Mouse (Mus musculus) liver, embryonic 13.5 days (tissue): ENCODE measurements around the gene Serbp1. TPM values are rescaled to one million over a fixed set of nuclear protein-coding genes. Genes with fewer than 3 reads are reported as not detected.
"Not testable (repeated sequence)": the region's sequence is repeated elsewhere in the genome, so short reads cannot be mapped to it uniquely, and the experiment has no call there.

Experiments used
- ATAC-seq: fragments of 200-750 bp; cut with Nextera tagmentation; 2 replicates; pipeline ENCODE4 v1.8.0; 2017; ENCODE audit warnings: low read depth, mild to moderate bottlenecking, moderate number of reproducible peaks, moderate library complexity
- DNase-seq: peaks from one replicate; pipeline ENCODE4 v3.0.0; 2022
- H3K27ac ChIP-seq: fragments of 300-500 bp; sonication (generic); 2 replicates; pipeline ENCODE4 v1.5.1; 2015; ENCODE audit warnings: moderate library complexity, mild to moderate bottlenecking, inconsistent platforms
- H3K27me3 ChIP-seq: fragments of 300-500 bp; sonication (generic); 2 replicates; pipeline ENCODE4 v1.6.1; 2015; ENCODE audit warnings: mild to moderate bottlenecking, inconsistent platforms
- H3K36me3 ChIP-seq: fragments of 300-500 bp; sonication (generic); 2 replicates; pipeline ENCODE4 v1.6.1; 2015; ENCODE audit warnings: mild to moderate bottlenecking, inconsistent platforms
- H3K4me1 ChIP-seq: fragments of 300-500 bp; sonication (generic); replicated peaks from 2 replicates; pipeline ENCODE4 v1.6.1; 2015; ENCODE audit warnings: inconsistent platforms
- H3K4me2 ChIP-seq: fragments of 300-500 bp; sonication (generic); 2 replicates; pipeline ENCODE4 v1.6.1; 2015; ENCODE audit warnings: inconsistent platforms, mild to moderate bottlenecking, moderate library complexity
- H3K4me3 ChIP-seq: fragments of 300-500 bp; sonication (generic); replicated peaks from 2 replicates; pipeline ENCODE4 v1.5.1; 2015; ENCODE audit warnings: mild to moderate bottlenecking, inconsistent platforms
- H3K9ac ChIP-seq: fragments of 300-500 bp; sonication (generic); 2 replicates; pipeline ENCODE4 v1.6.1; 2015; ENCODE audit warnings: mild to moderate bottlenecking, inconsistent platforms
- H3K9me3 ChIP-seq: fragments of 300-500 bp; sonication (generic); replicated peaks from 2 replicates; pipeline ENCODE4 v1.6.1; 2016; ENCODE audit warnings: inconsistent platforms
- WGBS: fragments of 180-500 bp; shearing (Covaris S2); methylation state at CpG from one replicate; pipeline ENCODE4 v1.1.7; 2015; ENCODE audit not compliant: insufficient replicate concordance; 5-methylcytosine and 5-hydroxymethylcytosine counted together
- polyA plus RNA-seq: library from polyadenylated mRNA; unstranded; fragments of >200 nt; fragmentation: Nextera tagmentation; extraction: Ambion mirVana; gene quantifications from 2 replicates; pipeline ENCODE4 v1.2.1, GENCODE M21; 2015

Serbp1 gene
- polyA plus RNA-seq, 1 experiment from 2014 or later = 397 TPM

- ATAC-seq = no peak
- H3K4me3 ChIP-seq = no peak overlapping the region
- H3K27me3 ChIP-seq = no peaks in the 10 kb centered on the region
- no peak overlapping the region for H3K27ac ChIP-seq
- no peak overlapping the region for H3K9ac ChIP-seq
- WGBS = 50% methylated on average over 1 of the region's 1 CpGs
- H3K36me3 ChIP-seq = no peaks in the 10 kb centered on the region
- no peaks in the 10 kb centered on the region for H3K4me1 ChIP-seq
- no peaks in the 10 kb centered on the region for H3K9me3 ChIP-seq
- no peak for DNase-seq
- H3K4me2 ChIP-seq = no peak overlapping the region
Observed at GRCm38 (mm10) chr6:67217846-67218245, 20.1 kb upstream of the Serbp1 start.

- Histone ChIP-seq H3K4me2 (no peak overlapping the region), H3K36me3 (no peaks in the 10 kb centered on the region), H3K9me3 (no peaks in the 10 kb centered on the region), H3K27me3 (no peaks in the 10 kb centered on the region), H3K4me3 (no peak overlapping the region), H3K4me1 (no peaks in the 10 kb centered on the region), H3K9ac (no peak overlapping the region), H3K27ac (no peak overlapping the region)
- ATAC-seq (no peak), DNase-seq (no peak)
Observed at GRCm38 (mm10) chr6:67218566-67218965, 19.4 kb upstream of the Serbp1 start.

GRCm38 (mm10) chr6:67219931-67220330, 18.0 kb upstream of the Serbp1 start:
- not testable (repeated sequence) for H3K9me3 ChIP-seq, H3K4me2 ChIP-seq, DNase-seq, H3K36me3 ChIP-seq, H3K4me1 ChIP-seq, H3K9ac ChIP-seq, H3K4me3 ChIP-seq, H3K27me3 ChIP-seq, ATAC-seq, H3K27ac ChIP-seq
- 76% methylated on average over 14 of the region's 14 CpGs for WGBS

- no peak overlapping the region for H3K27ac ChIP-seq
- H3K27me3 ChIP-seq = 0 out of 2 replicates have a peak, but pooled peaks cover 2% of the 10 kb centered on the region
- H3K9me3 ChIP-seq = no peaks in the 10 kb centered on the region
- H3K9ac ChIP-seq = no peak overlapping the region
- H3K4me1 ChIP-seq = no peaks in the 10 kb centered on the region
- no peak overlapping the region for H3K4me2 ChIP-seq
- DNase-seq = no peak
- ATAC-seq = no peak
- no peak overlapping the region for H3K4me3 ChIP-seq
- no peaks in the 10 kb centered on the region for H3K36me3 ChIP-seq
Observed at GRCm38 (mm10) chr6:67220731-67221130, 17.2 kb upstream of the Serbp1 start.

GRCm38 (mm10) chr6:67223082-67223481, 14.9 kb upstream of the Serbp1 start:
- Histone ChIP-seq H3K4me3 (no peak overlapping the region), H3K4me1 (no peaks in the 10 kb centered on the region), H3K27me3 (0 out of 2 replicates have a peak, but pooled peaks cover 4% of the 10 kb centered on the region), H3K4me2 (no peak overlapping the region), H3K9ac (no peak overlapping the region), H3K27ac (no peak overlapping the region), H3K9me3 (no peaks in the 10 kb centered on the region), H3K36me3 (no peaks in the 10 kb centered on the region)
- DNase-seq = no peak
- no peak for ATAC-seq
- WGBS = 55% methylated on average over 1 of the region's 1 CpGs

GRCm38 (mm10) chr6:67223499-67223898, 14.5 kb upstream of the Serbp1 start:
- no peak for ATAC-seq
- Histone ChIP-seq H3K4me1 (peaks cover 4% of the 10 kb centered on the region), H3K4me3 (no peak overlapping the region), H3K4me2 (no peak overlapping the region), H3K27ac (no peak overlapping the region), H3K9me3 (no peaks in the 10 kb centered on the region), H3K36me3 (no peaks in the 10 kb centered on the region), H3K27me3 (peaks cover 7% of the 10 kb centered on the region; the same call in 1 of the 2 replicates), H3K9ac (no peak overlapping the region)
- DNase-seq = no peak
- 54% methylated on average over 1 of the region's 1 CpGs for WGBS

GRCm38 (mm10) chr6:67226286-67226685, 11.7 kb upstream of the Serbp1 start:
- Histone ChIP-seq H3K4me1 (peaks cover 14% of the 10 kb centered on the region), H3K27ac (no peak overlapping the region), H3K9ac (no peak overlapping the region), H3K36me3 (no peaks in the 10 kb centered on the region), H3K4me3 (no peak overlapping the region), H3K4me2 (no peak overlapping the region), H3K9me3 (no peaks in the 10 kb centered on the region), H3K27me3 (peaks cover 20% of the 10 kb centered on the region)
- DNase-seq (no peak), ATAC-seq (no peak)
- 48% methylated on average over 4 of the region's 4 CpGs for WGBS

GRCm38 (mm10) chr6:67228459-67229107, 9.4 kb upstream of the Serbp1 start:
- WGBS = 15% methylated on average over 18 of the region's 18 CpGs
- no peak for DNase-seq

GRCm38 (mm10) chr6:67229521-67229920, 8.5 kb upstream of the Serbp1 start:
- WGBS = 19% methylated on average over 9 of the region's 9 CpGs
- ATAC-seq (no peak), DNase-seq (no peak)
- Histone ChIP-seq H3K27ac (no peak overlapping the region), H3K36me3 (no peaks in the 10 kb centered on the region), H3K4me1 (peaks cover 14% of the 10 kb centered on the region), H3K9me3 (no peaks in the 10 kb centered on the region), H3K9ac (no peak overlapping the region), H3K4me2 (peak overlapping the region; percentile 18; the same call in 1 of the 2 replicates), H3K27me3 (peaks cover 20% of the 10 kb centered on the region), H3K4me3 (no peak overlapping the region)

More at GRCm38 (mm10) chr6:67228459-67229107, 9.4 kb upstream of the Serbp1 start:
- H3K27me3 ChIP-seq = peaks cover 20% of the 10 kb centered on the region
- H3K36me3 ChIP-seq = no peaks in the 10 kb centered on the region
- H3K4me1 ChIP-seq = peaks cover 14% of the 10 kb centered on the region
- peak overlapping the region; percentile 24 for H3K4me3 ChIP-seq
- H3K4me2 ChIP-seq = peak overlapping the region; percentile 55
- H3K27ac ChIP-seq = no peak overlapping the region
- no peak for ATAC-seq
- H3K9me3 ChIP-seq = no peaks in the 10 kb centered on the region
- no peak overlapping the region for H3K9ac ChIP-seq

- H3K27me3 ChIP-seq = peaks cover 20% of the 10 kb centered on the region
- H3K4me2 ChIP-seq = no peak overlapping the region
- ATAC-seq = no peak
- H3K4me1 ChIP-seq = peaks cover 14% of the 10 kb centered on the region
- no peaks in the 10 kb centered on the region for H3K36me3 ChIP-seq
- H3K9ac ChIP-seq = no peak overlapping the region
- H3K27ac ChIP-seq = no peak overlapping the region
- no peak for DNase-seq
- H3K4me3 ChIP-seq = no peak overlapping the region
- H3K9me3 ChIP-seq = no peaks in the 10 kb centered on the region
- 11% methylated on average over 11 of the region's 11 CpGs for WGBS
Observed at GRCm38 (mm10) chr6:67229922-67230518, 8.0 kb upstream of the Serbp1 start.

GRCm38 (mm10) chr6:67230950-67231349, 7.0 kb upstream of the Serbp1 start:
- ATAC-seq (no peak), DNase-seq (no peak)
- Histone ChIP-seq H3K4me1 (peaks cover 14% of the 10 kb centered on the region), H3K4me2 (no peak overlapping the region), H3K4me3 (no peak overlapping the region), H3K9ac (no peak overlapping the region), H3K27me3 (peaks cover 16% of the 10 kb centered on the region), H3K9me3 (no peaks in the 10 kb centered on the region), H3K27ac (no peak overlapping the region), H3K36me3 (no peaks in the 10 kb centered on the region)

- 60% methylated on average over 3 of the region's 3 CpGs for WGBS
- ATAC-seq (no peak), DNase-seq (no peak)
- H3K27me3 ChIP-seq = no peaks in the 10 kb centered on the region
- no peak overlapping the region for H3K9ac ChIP-seq
- H3K4me3 ChIP-seq = no peak overlapping the region
- H3K4me2 ChIP-seq = no peak overlapping the region
- H3K9me3 ChIP-seq = no peaks in the 10 kb centered on the region
- H3K27ac ChIP-seq = no peak overlapping the region
- H3K4me1 ChIP-seq = no peaks in the 10 kb centered on the region
- no peaks in the 10 kb centered on the region for H3K36me3 ChIP-seq
Observed at GRCm38 (mm10) chr6:67235649-67236048, 2.3 kb upstream of the Serbp1 start.
